Mouse (Mus musculus) right cerebral cortex, adult 18-20 months (tissue): ENCODE data around the gene Glt28d2.
"Not testable (repeated sequence)": the region's sequence is repeated elsewhere in the genome, so short reads cannot be mapped to it uniquely, and the experiment has no call there.

Experiments used
- DNase-seq: peaks from one replicate; pipeline ENCODE4 v3.0.0; 2022; ENCODE audit warnings: mixed read lengths

The Glt28d2 gene

GRCm38 (mm10) chr3:85887239-85887827 lies at the start of gene Glt28d2, which contains the start of gene Gm37240:
Gene Glt28d2 (minus strand): TSS chr3:85887516.
Gene Gm37240 (minus strand): TSS chr3:85887518.
- peak; percentile 54 for DNase-seq

- no peak for DNase-seq
Observed at GRCm38 (mm10) chr3:85933586-85933985, 46.3 kb upstream of the Glt28d2 start.

GRCm38 (mm10) chr3:85931859-85932258 lies 44.5 kb upstream of the Glt28d2 start:
- no peak for DNase-seq

- DNase-seq, result no peak
Observed at GRCm38 (mm10) chr3:85930671-85931255, 43.4 kb upstream of the Glt28d2 start.

GRCm38 (mm10) chr3:85929711-85930110 lies 42.4 kb upstream of the Glt28d2 start:
- no peak for DNase-seq

GRCm38 (mm10) chr3:85928140-85928611 lies 40.9 kb upstream of the Glt28d2 start:
- DNase-seq, result peak; percentile 31

GRCm38 (mm10) chr3:85927296-85927695 lies 40.0 kb upstream of the Glt28d2 start:
- no peak for DNase-seq

- DNase-seq, result peak; percentile 82
Observed at GRCm38 (mm10) chr3:85923954-85924945, 36.9 kb upstream of the Glt28d2 start.

- peak; percentile 5 for DNase-seq
Observed at GRCm38 (mm10) chr3:85923343-85923742, 36.0 kb upstream of the Glt28d2 start.

GRCm38 (mm10) chr3:85922331-85922730 lies 35.0 kb upstream of the Glt28d2 start:
- DNase-seq, result no peak

GRCm38 (mm10) chr3:85920671-85921070 lies 33.4 kb upstream of the Glt28d2 start:
- not testable (repeated sequence) for DNase-seq

GRCm38 (mm10) chr3:85917600-85917999 lies 30.3 kb upstream of the Glt28d2 start:
- DNase-seq, result peak; percentile 28

- no peak for DNase-seq
Observed at GRCm38 (mm10) chr3:85914806-85915205, 27.5 kb upstream of the Glt28d2 start.

- DNase-seq, result no peak
Observed at GRCm38 (mm10) chr3:85907136-85907535, 19.8 kb upstream of the Glt28d2 start.

GRCm38 (mm10) chr3:85904371-85904770 lies 17.1 kb upstream of the Glt28d2 start:
- DNase-seq, result no peak

GRCm38 (mm10) chr3:85895020-85895419 lies 7.7 kb upstream of the Glt28d2 start:
- no peak for DNase-seq

- DNase-seq, result peak; percentile 7
Observed at GRCm38 (mm10) chr3:85891571-85891970, 4.3 kb upstream of the Glt28d2 start.

- no peak for DNase-seq
Observed at GRCm38 (mm10) chr3:85888221-85888671, 930 bp upstream of the Glt28d2 start.

GRCm38 (mm10) chr3:85886636-85887238 lies 579 bp downstream of the Glt28d2 start:
- no peak for DNase-seq

GRCm38 (mm10) chr3:85885906-85886305 lies 1.4 kb downstream of the Glt28d2 start:
- DNase-seq, result no peak

GRCm38 (mm10) chr3:85880687-85881086 lies 6.6 kb downstream of the Glt28d2 start:
- DNase-seq, result no peak

- no peak for DNase-seq
Observed at GRCm38 (mm10) chr3:85880068-85880467, 7.2 kb downstream of the Glt28d2 start.

- DNase-seq, result no peak
Observed at GRCm38 (mm10) chr3:85878911-85879310, 8.4 kb downstream of the Glt28d2 start.
